Mouse (Mus musculus) right cerebral cortex, adult 2 months (tissue): ENCODE measurements at regions not wholly inside any gene's neighbourhood (a gene's known extent, or its start where the extent isn't known, plus 50 kb on each side); places are given as distances from the start of the nearest gene placed in this dataset.

Experiments
- DNase-seq, 2 experiments: peaks; one replicate each; pipeline ENCODE4 v3.0.0; 2021 to 2022; ENCODE audit warnings: low spot score in 2 of 2

GRCm38 (mm10) chr4:84222805-84223335 is 452.2 kb downstream of the Bnc2 start:
- DNase-seq, result no peak

- DNase-seq, result no peak
Measured at GRCm38 (mm10) chr4:84224556-84224955, 450.5 kb downstream of the Bnc2 start.
